Mouse (Mus musculus) right cerebral cortex, adult 2 months (tissue): Measurements from ENCODE around the gene Ip6k1.
"Not testable (repeated sequence)": the region's sequence is repeated elsewhere in the genome, so short reads cannot be mapped to it uniquely, and the experiment has no call there.

Source experiments
- DNase-seq, 2 experiments: peaks; one replicate each; pipeline ENCODE4 v3.0.0; 2021 to 2022; ENCODE audit warnings: low spot score in 2 of 2

The Ip6k1 gene

GRCm38 (mm10) chr9:107982681-107983346 lies 19.5 kb upstream of the Ip6k1 start, which contains the start of gene Gm20661:
Gm20661 (plus strand) TSS chr9:107983058.
- peak; percentile 26 to 49 for DNase-seq

GRCm38 (mm10) chr9:107983421-107983890 lies 18.8 kb upstream of the Ip6k1 start:
- DNase-seq: peak in 1 of 2 experiments; percentile 30

GRCm38 (mm10) chr9:107984052-107984753 lies 18.1 kb upstream of the Ip6k1 start:
- no peak for DNase-seq

GRCm38 (mm10) chr9:107984754-107985055 lies 17.6 kb upstream of the Ip6k1 start:
- DNase-seq: no peak

- DNase-seq: peak; percentile 76 to 81
Measured at GRCm38 (mm10) chr9:107985131-107986119, 16.9 kb upstream of the Ip6k1 start, which contains the start of gene Inka1. Inka1 (minus strand) TSS chr9:107985879.

GRCm38 (mm10) chr9:107986376-107986775 lies 15.9 kb upstream of the Ip6k1 start:
- peak; percentile 72 to 80 for DNase-seq

GRCm38 (mm10) chr9:107987950-107988349 lies 14.4 kb upstream of the Ip6k1 start:
- no peak for DNase-seq

GRCm38 (mm10) chr9:107992197-107992596 lies 10.1 kb upstream of the Ip6k1 start, which contains the start of gene Cdhr4:
Cdhr4 (plus strand) TSS chr9:107992497.
- no peak for DNase-seq

- no peak for DNase-seq
Measured at GRCm38 (mm10) chr9:107993013-107993412, 9.3 kb upstream of the Ip6k1 start.

- no peak for DNase-seq
Measured at GRCm38 (mm10) chr9:107994464-107994863, 7.8 kb upstream of the Ip6k1 start.

- no peak for DNase-seq
Measured at GRCm38 (mm10) chr9:107995513-107995912, 6.8 kb upstream of the Ip6k1 start.

GRCm38 (mm10) chr9:107996049-107996448 lies 6.3 kb upstream of the Ip6k1 start, which contains the start of gene Gm20662:
Gm20662 (plus strand) TSS chr9:107996349.
- no peak for DNase-seq

GRCm38 (mm10) chr9:108002778-108003530 lies 653 bp downstream of the Ip6k1 start:
- DNase-seq: peak in 1 of 2 experiments; percentile 49

GRCm38 (mm10) chr9:108003531-108003890 lies 1.2 kb downstream of the Ip6k1 start:
- peak in 1 of 2 experiments; percentile 31 for DNase-seq

GRCm38 (mm10) chr9:108008041-108008440 lies 5.7 kb downstream of the Ip6k1 start:
- DNase-seq: no peak

GRCm38 (mm10) chr9:108010385-108010784 lies 8.1 kb downstream of the Ip6k1 start:
- no peak for DNase-seq

GRCm38 (mm10) chr9:108013577-108013976 lies 11.3 kb downstream of the Ip6k1 start:
- DNase-seq: not testable (repeated sequence)

- DNase-seq: peak; percentile 39 to 49
Measured at GRCm38 (mm10) chr9:108017127-108017526, 14.8 kb downstream of the Ip6k1 start.

GRCm38 (mm10) chr9:108020741-108021140 lies 18.4 kb downstream of the Ip6k1 start:
- no peak for DNase-seq

- DNase-seq: no peak
Measured at GRCm38 (mm10) chr9:108023216-108023615, 20.9 kb downstream of the Ip6k1 start.

- no peak for DNase-seq
Measured at GRCm38 (mm10) chr9:108026584-108026983, 24.3 kb downstream of the Ip6k1 start.
